Mouse (Mus musculus): ENCODE data around the gene Rgma.
A peak's percentile ranks its signal among the peaks of the same experiment; 100 is the strongest.

The Rgma gene

GRCm38 (mm10) chr7:73400051-73400916 is 25.0 kb downstream of the Rgma start:
- peak; percentile 94 for DNase-seq (ENCODE audit: low read depth, low spot score)

- DNase-seq (ENCODE audit: low read depth, low spot score), result no peak
Measured at GRCm38 (mm10) chr7:73402106-73402505, 26.8 kb downstream of the Rgma start.

GRCm38 (mm10) chr7:73402671-73403070 is 27.4 kb downstream of the Rgma start:
- no peak for DNase-seq (ENCODE audit: low read depth, low spot score)

- peak; percentile 50 for DNase-seq (ENCODE audit: low read depth, low spot score)
Measured at GRCm38 (mm10) chr7:73403538-73403937, 28.2 kb downstream of the Rgma start.

GRCm38 (mm10) chr7:73405550-73405949 is 30.2 kb downstream of the Rgma start:
- no peak for DNase-seq (ENCODE audit: low read depth, low spot score)

GRCm38 (mm10) chr7:73411523-73411922 is 36.2 kb downstream of the Rgma start:
- DNase-seq (ENCODE audit: low read depth, low spot score), result peak; percentile 41

- no peak for DNase-seq (ENCODE audit: low read depth, low spot score)
Measured at GRCm38 (mm10) chr7:73411986-73412385, 36.7 kb downstream of the Rgma start.

GRCm38 (mm10) chr7:73412419-73412818 is 37.1 kb downstream of the Rgma start:
- no peak for DNase-seq (ENCODE audit: low read depth, low spot score)

- no peak for DNase-seq (ENCODE audit: low read depth, low spot score)
Measured at GRCm38 (mm10) chr7:73414192-73414591, 38.9 kb downstream of the Rgma start.

- peak; percentile 37 for DNase-seq (ENCODE audit: low read depth, low spot score)
Measured at GRCm38 (mm10) chr7:73419375-73419774, 44.1 kb downstream of the Rgma start.

GRCm38 (mm10) chr7:73420827-73421226 is 45.5 kb downstream of the Rgma start:
- DNase-seq (ENCODE audit: low read depth, low spot score), result no peak

- DNase-seq (ENCODE audit: low read depth, low spot score), result no peak
Measured at GRCm38 (mm10) chr7:73421278-73422015, 46.1 kb downstream of the Rgma start.

- DNase-seq (ENCODE audit: low read depth, low spot score), result peak; percentile 77
Measured at GRCm38 (mm10) chr7:73422223-73423113, 47.2 kb downstream of the Rgma start.

GRCm38 (mm10) chr7:73423236-73423635 is 47.9 kb downstream of the Rgma start:
- DNase-seq (ENCODE audit: low read depth, low spot score), result no peak

- no peak for DNase-seq (ENCODE audit: low read depth, low spot score)
Measured at GRCm38 (mm10) chr7:73424243-73424642, 48.9 kb downstream of the Rgma start.

GRCm38 (mm10) chr7:73424705-73425104 is 49.4 kb downstream of the Rgma start:
- no peak for DNase-seq (ENCODE audit: low read depth, low spot score)

GRCm38 (mm10) chr7:73425451-73425850 is 50.1 kb downstream of the Rgma start:
- no peak for DNase-seq (ENCODE audit: low read depth, low spot score)

- no peak for DNase-seq (ENCODE audit: low read depth, low spot score)
Measured at GRCm38 (mm10) chr7:73426235-73426634, 50.9 kb downstream of the Rgma start.

- DNase-seq (ENCODE audit: low read depth, low spot score), result no peak
Measured at GRCm38 (mm10) chr7:73426752-73427386, 51.6 kb downstream of the Rgma start.

GRCm38 (mm10) chr7:73427794-73428193 is 52.5 kb downstream of the Rgma start:
- DNase-seq (ENCODE audit: low read depth, low spot score), result no peak

GRCm38 (mm10) chr7:73428525-73428924 is 53.2 kb downstream of the Rgma start:
- DNase-seq (ENCODE audit: low read depth, low spot score), result no peak

All from R1 (cell line).